Mouse (Mus musculus): ENCODE results near the gene Rtkn. TPM values are rescaled to one million over a fixed set of nuclear protein-coding genes. Genes with fewer than 3 reads are reported as not detected.
"Not testable (repeated sequence)": the region's sequence is repeated elsewhere in the genome, so short reads cannot be mapped to it uniquely, and the experiment has no call there.

The Rtkn gene
- polyA plus RNA-seq, 1 experiment from 2014 or later: 33.7 TPM

GRCm38 (mm10) chr6:83147280-83147679, 12.0 kb downstream of the Rtkn start:
- Histone ChIP-seq H3K4me2 (0 out of 2 replicates have a peak overlapping the region, but pooled peaks have one; percentile 4), H3K4me1 (peaks cover 22% of the 10 kb centered on the region), H3K9me3 (replicated peaks) (no peaks in the 10 kb centered on the region), H3K4me3 (replicated peaks) (no peak overlapping the region), H3K9ac (no peak overlapping the region), H3K36me3 (peaks cover 61% of the 10 kb centered on the region), H3K27me3 (no peaks in the 10 kb centered on the region), H3K27ac (peak overlapping the region; percentile 27; the same call in 1 of the 2 replicates)
- 40% methylated on average over 7 of the region's 7 CpGs for WGBS
- no peak for ATAC-seq (replicated peaks; ENCODE audit: low FRiP score)

GRCm38 (mm10) chr6:83151721-83152120, 16.5 kb downstream of the Rtkn start:
- no peak for ATAC-seq (replicated peaks; ENCODE audit: low FRiP score)
- Histone ChIP-seq H3K4me1 (peaks cover 21% of the 10 kb centered on the region), H3K27ac (no peak overlapping the region), H3K36me3 (peaks cover 64% of the 10 kb centered on the region), H3K9me3 (replicated peaks) (no peaks in the 10 kb centered on the region), H3K4me2 (no peak overlapping the region), H3K9ac (no peak overlapping the region), H3K27me3 (no peaks in the 10 kb centered on the region), H3K4me3 (replicated peaks) (no peak overlapping the region)
- WGBS: 43% methylated on average over 8 of the region's 8 CpGs

GRCm38 (mm10) chr6:83153038-83153437, 17.8 kb downstream of the Rtkn start:
- no peak for ATAC-seq (replicated peaks; ENCODE audit: low FRiP score)

GRCm38 (mm10) chr6:83153485-83153884, 18.2 kb downstream of the Rtkn start:
- no peak overlapping the region for H3K4me3 ChIP-seq (replicated peaks)
- 69% methylated on average over 5 of the region's 5 CpGs for WGBS
- no peak overlapping the region for H3K9ac ChIP-seq
- no peak for ATAC-seq (replicated peaks; ENCODE audit: low FRiP score)
- H3K9me3 ChIP-seq (replicated peaks): no peaks in the 10 kb centered on the region
- no peak overlapping the region for H3K4me2 ChIP-seq
- peaks cover 47% of the 10 kb centered on the region for H3K36me3 ChIP-seq
- H3K27me3 ChIP-seq: peaks cover 5% of the 10 kb centered on the region; the same call in 1 of the 2 replicates
- no peak overlapping the region for H3K27ac ChIP-seq
- H3K4me1 ChIP-seq: peaks cover 11% of the 10 kb centered on the region

More at GRCm38 (mm10) chr6:83153038-83153437, 17.8 kb downstream of the Rtkn start:
- Histone ChIP-seq H3K4me3 (replicated peaks) (no peak overlapping the region), H3K4me1 (peaks cover 11% of the 10 kb centered on the region), H3K9me3 (replicated peaks) (no peaks in the 10 kb centered on the region), H3K36me3 (peaks cover 51% of the 10 kb centered on the region), H3K9ac (no peak overlapping the region), H3K4me2 (no peak overlapping the region), H3K27ac (no peak overlapping the region), H3K27me3 (peaks cover 5% of the 10 kb centered on the region; the same call in 1 of the 2 replicates)
- WGBS: 85% methylated on average over 12 of the region's 12 CpGs

GRCm38 (mm10) chr6:83155552-83156238, 20.4 kb downstream of the Rtkn start:
- H3K36me3 ChIP-seq: peaks cover 25% of the 10 kb centered on the region
- no peaks in the 10 kb centered on the region for H3K9me3 ChIP-seq (replicated peaks)
- H3K4me3 ChIP-seq (replicated peaks): peak overlapping the region; percentile 62
- WGBS: 9% methylated on average over 23 of the region's 23 CpGs
- H3K4me2 ChIP-seq: peak overlapping the region; percentile 90
- peak overlapping the region; percentile 44 for H3K9ac ChIP-seq
- H3K4me1 ChIP-seq: peaks cover 11% of the 10 kb centered on the region
- H3K27me3 ChIP-seq: peaks cover 13% of the 10 kb centered on the region
- no peak overlapping the region for H3K27ac ChIP-seq
- peak; percentile 17; the same call in 1 of the 2 replicates for ATAC-seq (replicated peaks; ENCODE audit: low FRiP score)

GRCm38 (mm10) chr6:83156259-83156684, 21.0 kb downstream of the Rtkn start, which contains the start of the genes Wdr54 and 1700003E16Rik:
TSS of gene Wdr54 (minus strand) at chr6:83156397.
TSS of gene 1700003E16Rik (plus strand) at chr6:83156404.
- Histone ChIP-seq H3K9me3 (replicated peaks) (no peaks in the 10 kb centered on the region), H3K27me3 (peaks cover 19% of the 10 kb centered on the region), H3K4me1 (peaks cover 17% of the 10 kb centered on the region), H3K9ac (peak within 1 kb of the TSS; percentile 44), H3K4me3 (replicated peaks) (peak within 1 kb of the TSS; percentile 62), H3K36me3 (peaks cover 21% of the 10 kb centered on the region), H3K27ac (no peak within 1 kb of the TSS), H3K4me2 (peak within 1 kb of the TSS; percentile 90)
- WGBS: 1% methylated on average over 32 of the region's 32 CpGs
- ATAC-seq (replicated peaks; ENCODE audit: low FRiP score): peak; percentile 85

GRCm38 (mm10) chr6:83159456-83159855, 24.2 kb downstream of the Rtkn start:
- Histone ChIP-seq H3K4me1 (peaks cover 34% of the 10 kb centered on the region), H3K27me3 (peaks cover 34% of the 10 kb centered on the region)
- H3K9ac ChIP-seq; H3K4me2 ChIP-seq; H3K36me3 ChIP-seq; ATAC-seq (replicated peaks; ENCODE audit: low FRiP score); H3K27ac ChIP-seq; H3K9me3 ChIP-seq (replicated peaks); H3K4me3 ChIP-seq (replicated peaks): not testable (repeated sequence)
- 24% methylated on average over 3 of the region's 3 CpGs for WGBS

- WGBS: 5% methylated on average over 19 of the region's 19 CpGs
- ATAC-seq (replicated peaks; ENCODE audit: low FRiP score): no peak
- peak overlapping the region; percentile 85 for H3K4me2 ChIP-seq
- no peak overlapping the region for H3K27ac ChIP-seq
- peaks cover 34% of the 10 kb centered on the region for H3K27me3 ChIP-seq
- H3K4me1 ChIP-seq: peaks cover 31% of the 10 kb centered on the region
- no peaks in the 10 kb centered on the region for H3K9me3 ChIP-seq (replicated peaks)
- peak overlapping the region; percentile 43 for H3K9ac ChIP-seq
- H3K4me3 ChIP-seq (replicated peaks): peak overlapping the region; percentile 45
- no peaks in the 10 kb centered on the region for H3K36me3 ChIP-seq
Measured at GRCm38 (mm10) chr6:83161442-83161841, 26.2 kb downstream of the Rtkn start.

GRCm38 (mm10) chr6:83161921-83162641, 26.8 kb downstream of the Rtkn start:
- WGBS: under 1% methylated on average over 49 of the region's 49 CpGs
- H3K4me1 ChIP-seq: peaks cover 37% of the 10 kb centered on the region
- H3K9ac ChIP-seq: peak overlapping the region; percentile 43
- peak; percentile 15; the same call in 1 of the 2 replicates for ATAC-seq (replicated peaks; ENCODE audit: low FRiP score)
- no peaks in the 10 kb centered on the region for H3K9me3 ChIP-seq (replicated peaks)
- no peaks in the 10 kb centered on the region for H3K36me3 ChIP-seq
- H3K4me2 ChIP-seq: peak overlapping the region; percentile 85
- no peak overlapping the region for H3K27ac ChIP-seq
- H3K27me3 ChIP-seq: peaks cover 34% of the 10 kb centered on the region
- H3K4me3 ChIP-seq (replicated peaks): peak overlapping the region; percentile 45

GRCm38 (mm10) chr6:83162701-83163100, 27.4 kb downstream of the Rtkn start:
- H3K4me3 ChIP-seq (replicated peaks): peak overlapping the region; percentile 45
- WGBS: under 1% methylated on average over 8 of the region's 8 CpGs
- peak overlapping the region; percentile 43; the same call in 1 of the 2 replicates for H3K9ac ChIP-seq
- no peak overlapping the region for H3K27ac ChIP-seq
- no peaks in the 10 kb centered on the region for H3K36me3 ChIP-seq
- peaks cover 41% of the 10 kb centered on the region for H3K4me1 ChIP-seq
- H3K9me3 ChIP-seq (replicated peaks): no peaks in the 10 kb centered on the region
- no peak for ATAC-seq (replicated peaks; ENCODE audit: low FRiP score)
- H3K4me2 ChIP-seq: peak overlapping the region; percentile 85
- H3K27me3 ChIP-seq: peaks cover 30% of the 10 kb centered on the region

- H3K36me3 ChIP-seq: no peaks in the 10 kb centered on the region
- H3K4me3 ChIP-seq (replicated peaks): peak overlapping the region; percentile 92
- 0 out of 2 replicates have a peak, but pooled peaks have one; percentile 16 for ATAC-seq (replicated peaks; ENCODE audit: low FRiP score)
- H3K9ac ChIP-seq: peak overlapping the region; percentile 90
- H3K9me3 ChIP-seq (replicated peaks): no peaks in the 10 kb centered on the region
- H3K27me3 ChIP-seq: peaks cover 26% of the 10 kb centered on the region
- peak overlapping the region; percentile 87 for H3K27ac ChIP-seq
- peak overlapping the region; percentile 72 for H3K4me2 ChIP-seq
- 5% methylated on average over 6 of the region's 6 CpGs for WGBS
- peaks cover 55% of the 10 kb centered on the region for H3K4me1 ChIP-seq
Measured at GRCm38 (mm10) chr6:83165026-83165606, 29.9 kb downstream of the Rtkn start.
